Mouse (Mus musculus): ENCODE results near the gene Gpr173. TPM values are rescaled to one million over a fixed set of nuclear protein-coding genes. Genes with fewer than 3 reads are reported as not detected.

The Gpr173 gene
- polyA plus RNA-seq, 1 experiment from 2014 or later: 1.8 TPM

- no peak for ATAC-seq
- H3K27ac ChIP-seq (ENCODE audit: low read length): no peak overlapping the region
- WGBS: 71% methylated on average over 4 of the region's 4 CpGs
- no peak overlapping the region for H3K4me2 ChIP-seq (ENCODE audit: low read depth, low read length)
- peaks cover 3% of the 10 kb centered on the region; the same call in 1 of the 2 replicates for H3K27me3 ChIP-seq (replicated peaks; ENCODE audit: control insufficient read depth, insufficient read depth, low read length)
- H3K9ac ChIP-seq (ENCODE audit: low read depth, low read length): no peak overlapping the region
- H3K9me3 ChIP-seq (ENCODE audit: control insufficient read depth, low read length): no peaks in the 10 kb centered on the region
- no peak overlapping the region for H3K4me3 ChIP-seq (ENCODE audit: low read length)
- H3K4me1 ChIP-seq (ENCODE audit: control insufficient read depth, insufficient read depth, low read length): no peaks in the 10 kb centered on the region
- no peaks in the 10 kb centered on the region for H3K36me3 ChIP-seq (ENCODE audit: control insufficient read depth, insufficient read depth, low read length)
Observed at GRCm38 (mm10) chrX:152320535-152320934, 48.0 kb downstream of the Gpr173 start.

GRCm38 (mm10) chrX:152307942-152308341 is 60.6 kb downstream of the Gpr173 start:
- Histone ChIP-seq H3K4me2 (ENCODE audit: low read depth, low read length) (no peak overlapping the region), H3K4me1 (ENCODE audit: control insufficient read depth, insufficient read depth, low read length) (no peaks in the 10 kb centered on the region), H3K27me3 (replicated peaks; ENCODE audit: control insufficient read depth, insufficient read depth, low read length) (no peaks in the 10 kb centered on the region), H3K9ac (ENCODE audit: low read depth, low read length) (no peak overlapping the region), H3K4me3 (ENCODE audit: low read length) (no peak overlapping the region), H3K9me3 (ENCODE audit: control insufficient read depth, low read length) (no peaks in the 10 kb centered on the region), H3K36me3 (ENCODE audit: control insufficient read depth, insufficient read depth, low read length) (no peaks in the 10 kb centered on the region), H3K27ac (ENCODE audit: low read length) (no peak overlapping the region)
- WGBS: 60% methylated on average over 2 of the region's 2 CpGs
- peak; percentile 48; the same call in 1 of the 2 replicates for ATAC-seq

GRCm38 (mm10) chrX:152307371-152307770 is 61.1 kb downstream of the Gpr173 start:
- ATAC-seq: peak; percentile 59; the same call in 1 of the 2 replicates
- Histone ChIP-seq H3K9ac (ENCODE audit: low read depth, low read length) (no peak overlapping the region), H3K27me3 (replicated peaks; ENCODE audit: control insufficient read depth, insufficient read depth, low read length) (no peaks in the 10 kb centered on the region), H3K36me3 (ENCODE audit: control insufficient read depth, insufficient read depth, low read length) (no peaks in the 10 kb centered on the region), H3K4me2 (ENCODE audit: low read depth, low read length) (no peak overlapping the region), H3K9me3 (ENCODE audit: control insufficient read depth, low read length) (no peaks in the 10 kb centered on the region), H3K27ac (ENCODE audit: low read length) (no peak overlapping the region), H3K4me3 (ENCODE audit: low read length) (no peak overlapping the region), H3K4me1 (ENCODE audit: control insufficient read depth, insufficient read depth, low read length) (no peaks in the 10 kb centered on the region)

GRCm38 (mm10) chrX:152306224-152306623 is 62.3 kb downstream of the Gpr173 start:
- Histone ChIP-seq H3K9ac (ENCODE audit: low read depth, low read length) (no peak overlapping the region), H3K27me3 (replicated peaks; ENCODE audit: control insufficient read depth, insufficient read depth, low read length) (no peaks in the 10 kb centered on the region), H3K27ac (ENCODE audit: low read length) (no peak overlapping the region), H3K36me3 (ENCODE audit: control insufficient read depth, insufficient read depth, low read length) (no peaks in the 10 kb centered on the region), H3K4me1 (ENCODE audit: control insufficient read depth, insufficient read depth, low read length) (no peaks in the 10 kb centered on the region), H3K4me2 (ENCODE audit: low read depth, low read length) (no peak overlapping the region), H3K4me3 (ENCODE audit: low read length) (no peak overlapping the region), H3K9me3 (ENCODE audit: control insufficient read depth, low read length) (no peaks in the 10 kb centered on the region)
- 72% methylated on average over 2 of the region's 2 CpGs for WGBS
- ATAC-seq: no peak

Other genes starting within 250 kb of the Gpr173 start
- gene Iqsec2, start 224.4 kb downstream of the Gpr173 start, polyA plus RNA-seq (2015; fragmentation: Nextera tagmentation; extraction: Ambion mirVana): 4.2 and 4.4 TPM in 2 replicates
- gene Kdm5c, start 135.7 kb downstream of the Gpr173 start, polyA plus RNA-seq (2015; fragmentation: Nextera tagmentation; extraction: Ambion mirVana): 33.5 and 38.3 TPM in 2 replicates
- 10.6 and 12.9 TPM in 2 replicates for gene Kantr, start 41.2 kb downstream of the Gpr173 start, polyA plus RNA-seq (2015; fragmentation: Nextera tagmentation; extraction: Ambion mirVana)
- gene Tspyl2, start 26.3 kb downstream of the Gpr173 start, polyA plus RNA-seq (2015; fragmentation: Nextera tagmentation; extraction: Ambion mirVana): 19.7 and 21.5 TPM in 2 replicates
- not detected in 2 replicates for gene Cldn34a, start 194.6 kb upstream of the Gpr173 start, polyA plus RNA-seq (2015; fragmentation: Nextera tagmentation; extraction: Ambion mirVana)

Data from intestine, embryonic 16.5 days (tissue).